Mouse (Mus musculus): ENCODE measurements around the gene Gm12886. TPM values are rescaled to one million over a fixed set of nuclear protein-coding genes. Genes with fewer than 3 reads are reported as not detected.

Gm12886 gene
- polyA plus RNA-seq (2021; fragmentation: Nextera tagmentation), result not detected in 2 replicates
- long read RNA-seq, experiment 1, result 0 reads
- long read RNA-seq, experiment 2, result 0 reads

GRCm38 (mm10) chr4:121422999-121423398, at the start of gene Gm12886:
TSS of gene Gm12886 (minus strand) at chr4:121423099.

Other genes starting within 250 kb of the Gm12886 start
- 6.3 TPM in 2 replicates for gene Rlf, start 208.0 kb downstream of the Gm12886 start, polyA plus RNA-seq (2021; fragmentation: Nextera tagmentation)
- not detected in 2 replicates for gene Gm12888, start 98.2 kb downstream of the Gm12886 start, polyA plus RNA-seq (2021; fragmentation: Nextera tagmentation)
- gene Gm12887, start 199.0 kb upstream of the Gm12886 start, polyA plus RNA-seq (2021; fragmentation: Nextera tagmentation), result not detected in 2 replicates